Mouse (Mus musculus): Measurements from ENCODE around the gene Capn15. TPM values are rescaled to one million over a fixed set of nuclear protein-coding genes. Genes with fewer than 3 reads are reported as not detected.
A peak's percentile ranks its signal among the peaks of the same experiment; 100 is the strongest.

Capn15 gene
- total RNA-seq (2021) (1 to 10 TPM; 6.1 to 7.4 TPM), polyA plus RNA-seq (2012; rRNA removed) (15.1 and 15.5 TPM in 2 replicates)
- long read RNA-seq, full-length matches to known transcripts = 2 of 8 reads
- long read RNA-seq, partial matches to known transcripts = 1 of 8 reads
- long read RNA-seq, other reads (novel, unspliced or antisense) = 5 of 8 reads

DNA sequence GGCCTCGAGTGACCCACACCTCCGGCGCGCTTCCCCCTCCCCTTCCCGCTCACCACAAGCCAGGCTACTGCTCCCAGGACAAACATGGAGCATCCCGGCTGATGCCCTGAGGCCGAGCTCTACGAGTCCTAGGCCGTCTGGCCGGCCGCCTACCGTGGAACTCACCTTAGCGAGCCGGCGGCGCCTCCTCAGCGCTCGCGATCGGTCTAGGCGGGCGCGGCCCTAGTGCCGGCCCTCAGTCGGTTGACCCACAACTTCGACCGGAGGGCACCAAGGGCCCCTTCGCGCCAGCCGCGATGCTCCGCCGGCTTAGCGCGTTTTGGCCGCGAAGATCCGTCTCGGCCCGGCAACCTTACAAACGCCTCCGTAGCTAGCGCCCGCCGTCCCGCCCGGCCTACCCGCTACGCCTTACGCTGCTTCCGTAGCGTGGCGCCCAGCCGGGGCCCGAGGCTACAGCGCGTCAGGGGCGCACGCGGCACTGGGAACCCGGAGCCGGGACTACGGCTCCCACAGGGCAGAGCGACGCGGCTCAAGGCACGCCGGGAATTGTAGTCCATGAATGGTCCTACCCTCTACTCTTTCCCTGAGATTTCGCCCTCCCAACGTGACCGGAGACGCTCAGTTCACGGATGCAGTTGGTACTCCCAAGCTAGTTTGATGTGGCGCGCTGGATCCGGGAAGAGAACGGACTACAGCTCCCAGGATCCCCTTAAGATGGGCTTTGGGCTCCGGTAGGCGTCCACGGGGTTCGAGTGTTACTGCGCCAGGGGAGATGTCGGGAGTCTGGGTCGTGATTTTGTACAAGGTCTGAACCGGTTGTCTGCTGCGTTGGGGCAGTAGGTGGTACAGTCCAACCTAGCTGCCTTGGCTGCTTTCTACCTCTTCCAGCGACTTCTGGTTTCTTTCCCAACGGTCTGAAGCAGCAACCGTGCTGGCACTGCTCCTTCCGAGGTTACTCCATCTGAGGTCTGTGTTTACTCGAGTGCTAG, at the start of gene Capn15:
TSS of gene Capn15 (minus strand) at position 491 of the 989 bp plus-strand sequence.
- peak within 1 kb of the TSS; percentile 98 for H3K4me3 ChIP-seq
- peak; percentile 94 to 96 for DNase-seq
- H3K9ac ChIP-seq (ENCODE audit: low read depth, low read length) = peak within 1 kb of the TSS; percentile 83
- H3K27ac ChIP-seq = peak within 1 kb of the TSS; percentile 94
- WGBS = under 1% methylated on average over 91 of the region's 91 CpGs
- H3K36me3 ChIP-seq (ENCODE audit: control insufficient read depth, insufficient read depth, low read length) = no peaks in the 10 kb centered on the region
- peaks cover 8% of the 10 kb centered on the region for H3K4me1 ChIP-seq (ENCODE audit: control insufficient read depth, insufficient read depth, low read length)
- intact Hi-C loops (cut with DNase I) = loop anchor here (2.0 to 5.0 kb wide), 2 partner anchors 45 to 93 kb away; no protein-coding TSS in a partner anchor
- TF ChIP-seq POLR2A (IDR thresholded peaks at IDR 0.05; ENCODE audit: insufficient read depth, low read depth, low read length) (peak; percentile 72), CTCF (IDR thresholded peaks at IDR 0.05) (no peak)
- H3K79me2 ChIP-seq (replicated peaks; ENCODE audit: control insufficient read depth, insufficient read depth, low read length) = peaks cover 2% of the 10 kb centered on the region; the same call in 1 of the 2 replicates
- no peaks in the 10 kb centered on the region for H3K27me3 ChIP-seq (ENCODE audit: control insufficient read depth, insufficient read depth, low read length)

DNA sequence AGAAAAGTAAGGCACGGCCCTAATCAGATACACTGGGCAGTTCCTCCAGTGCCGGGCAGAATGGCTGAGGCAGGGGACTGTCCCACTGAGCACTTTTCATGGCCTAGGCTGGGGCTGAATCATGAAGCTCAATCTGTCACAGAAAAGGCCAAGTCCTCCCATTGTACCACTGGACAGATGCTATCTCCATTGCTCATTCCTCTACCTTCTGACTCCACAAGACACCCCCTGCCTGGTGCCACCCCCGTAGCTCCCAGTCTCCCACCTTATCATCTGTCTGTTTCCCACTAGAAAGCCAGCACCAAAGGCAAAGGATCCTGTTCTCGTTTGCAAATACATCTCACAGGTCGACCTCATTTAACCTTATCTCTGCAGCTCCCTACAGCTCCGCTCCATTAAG, 46.4 kb upstream of the Capn15 start:
- Histone ChIP-seq H3K9ac (ENCODE audit: low read depth, low read length) (no peak overlapping the region), H3K4me3 (no peak overlapping the region), H3K27me3 (ENCODE audit: control insufficient read depth, insufficient read depth, low read length) (no peaks in the 10 kb centered on the region), H3K79me2 (replicated peaks; ENCODE audit: control insufficient read depth, insufficient read depth, low read length) (no peaks in the 10 kb centered on the region), H3K27ac (no peak overlapping the region), H3K4me1 (ENCODE audit: control insufficient read depth, insufficient read depth, low read length) (no peaks in the 10 kb centered on the region; the same call in 1 of the 2 replicates), H3K36me3 (ENCODE audit: control insufficient read depth, insufficient read depth, low read length) (no peaks in the 10 kb centered on the region)
- 75% methylated on average over 6 of the region's 6 CpGs for WGBS
- DNase-seq = no peak
- intact Hi-C loops (cut with DNase I) = no loop called here
- TF ChIP-seq EP300 (IDR thresholded peaks at IDR 0.05; ENCODE audit: insufficient read depth, low read depth, low read length) = no peak
- TF ChIP-seq POLR2A (IDR thresholded peaks at IDR 0.05; ENCODE audit: insufficient read depth, low read depth, low read length) = no peak
- TF ChIP-seq CTCF (IDR thresholded peaks at IDR 0.05) = no peak

DNA sequence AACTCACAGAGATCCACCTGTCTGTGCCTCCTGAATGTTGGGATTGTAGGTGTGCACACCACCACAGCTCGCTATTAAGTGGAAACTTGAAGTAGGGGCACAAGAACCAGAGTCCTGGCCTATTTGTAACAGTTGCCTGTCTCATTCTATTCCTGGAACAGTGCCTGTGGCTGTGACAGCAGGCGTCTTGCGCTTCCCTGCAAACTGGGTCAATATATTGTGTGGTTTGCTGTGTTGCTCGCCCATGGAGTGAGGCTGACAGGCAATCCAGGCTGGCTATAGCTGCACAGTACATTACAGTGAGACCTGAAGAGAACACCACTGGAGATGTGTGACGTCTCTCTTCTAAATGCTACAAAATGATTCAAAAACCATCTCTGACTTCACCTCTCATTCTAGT, 46.0 kb upstream of the Capn15 start:
- no peaks in the 10 kb centered on the region for H3K79me2 ChIP-seq (replicated peaks; ENCODE audit: control insufficient read depth, insufficient read depth, low read length)
- intact Hi-C loops (cut with DNase I) = no loop called here

DNA sequence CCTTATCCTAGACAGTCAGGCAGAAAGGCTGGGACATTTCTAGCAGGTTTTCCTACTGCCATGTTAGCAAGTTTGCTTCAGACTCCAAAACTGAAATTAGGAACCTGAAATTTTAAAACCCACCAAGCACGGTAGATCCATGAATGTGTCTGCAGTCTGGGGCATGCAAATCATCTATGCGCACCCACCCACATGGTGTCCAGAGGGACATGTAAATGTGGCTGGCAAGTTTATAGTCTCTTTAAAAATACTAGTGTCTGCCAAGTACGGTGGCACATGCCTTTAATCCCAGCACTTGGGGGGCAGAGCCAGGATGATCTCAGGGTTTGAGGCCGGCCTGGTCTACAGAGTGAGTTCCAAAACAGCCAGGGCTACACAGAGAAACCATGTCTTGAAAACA, 42.7 kb upstream of the Capn15 start:
- Histone ChIP-seq H3K27me3 (ENCODE audit: control insufficient read depth, insufficient read depth, low read length) (no peaks in the 10 kb centered on the region), H3K4me1 (ENCODE audit: control insufficient read depth, insufficient read depth, low read length) (no peaks in the 10 kb centered on the region; the same call in 1 of the 2 replicates), H3K27ac (no peak overlapping the region), H3K9ac (ENCODE audit: low read depth, low read length) (no peak overlapping the region), H3K36me3 (ENCODE audit: control insufficient read depth, insufficient read depth, low read length) (no peaks in the 10 kb centered on the region), H3K4me3 (no peak overlapping the region), H3K79me2 (replicated peaks; ENCODE audit: control insufficient read depth, insufficient read depth, low read length) (no peaks in the 10 kb centered on the region)
- 75% methylated on average over 4 of the region's 4 CpGs for WGBS
- no peak for TF ChIP-seq POLR2A (IDR thresholded peaks at IDR 0.05; ENCODE audit: insufficient read depth, low read depth, low read length)
- TF ChIP-seq CTCF (IDR thresholded peaks at IDR 0.05) = no peak
- no peak for TF ChIP-seq EP300 (IDR thresholded peaks at IDR 0.05; ENCODE audit: insufficient read depth, low read depth, low read length)
- intact Hi-C loops (cut with DNase I) = no loop called here
- no peak for DNase-seq

More for the DNA sequence above, 46.0 kb upstream of the Capn15 start:
- Histone ChIP-seq H3K9ac (ENCODE audit: low read depth, low read length) (no peak overlapping the region), H3K27ac (no peak overlapping the region), H3K36me3 (ENCODE audit: control insufficient read depth, insufficient read depth, low read length) (no peaks in the 10 kb centered on the region), H3K4me1 (ENCODE audit: control insufficient read depth, insufficient read depth, low read length) (no peaks in the 10 kb centered on the region; the same call in 1 of the 2 replicates), H3K27me3 (ENCODE audit: control insufficient read depth, insufficient read depth, low read length) (no peaks in the 10 kb centered on the region), H3K4me3 (no peak overlapping the region)
- no peak for TF ChIP-seq CTCF (IDR thresholded peaks at IDR 0.05)
- WGBS = 82% methylated on average over 5 of the region's 5 CpGs
- DNase-seq = no peak

DNA sequence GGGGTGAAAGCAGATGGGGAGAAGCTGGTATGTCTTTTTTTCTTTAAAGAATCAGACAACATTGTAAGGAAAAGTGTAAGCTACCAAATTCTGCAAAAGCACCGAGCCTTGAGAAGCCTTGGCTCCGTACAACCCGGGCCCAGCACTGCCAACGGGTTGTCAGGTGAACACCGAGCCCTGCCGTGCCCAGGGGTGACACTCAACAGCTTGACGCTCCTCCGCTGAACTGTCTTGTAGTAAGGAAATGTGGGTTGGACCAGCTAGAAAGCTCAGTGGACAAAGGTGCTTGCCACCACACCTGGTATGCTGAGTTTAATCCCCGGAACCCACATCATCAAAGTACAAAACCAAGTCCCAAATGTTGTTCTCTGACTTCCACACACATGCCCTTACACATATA, 39.1 kb upstream of the Capn15 start:
- no peak for TF ChIP-seq EP300 (IDR thresholded peaks at IDR 0.05; ENCODE audit: insufficient read depth, low read depth, low read length)
- TF ChIP-seq CTCF (IDR thresholded peaks at IDR 0.05) = no peak
- TF ChIP-seq POLR2A (IDR thresholded peaks at IDR 0.05; ENCODE audit: insufficient read depth, low read depth, low read length) = no peak
- 94% methylated on average over 9 of the region's 9 CpGs for WGBS
- intact Hi-C loops (cut with DNase I) = no loop called here

DNA sequence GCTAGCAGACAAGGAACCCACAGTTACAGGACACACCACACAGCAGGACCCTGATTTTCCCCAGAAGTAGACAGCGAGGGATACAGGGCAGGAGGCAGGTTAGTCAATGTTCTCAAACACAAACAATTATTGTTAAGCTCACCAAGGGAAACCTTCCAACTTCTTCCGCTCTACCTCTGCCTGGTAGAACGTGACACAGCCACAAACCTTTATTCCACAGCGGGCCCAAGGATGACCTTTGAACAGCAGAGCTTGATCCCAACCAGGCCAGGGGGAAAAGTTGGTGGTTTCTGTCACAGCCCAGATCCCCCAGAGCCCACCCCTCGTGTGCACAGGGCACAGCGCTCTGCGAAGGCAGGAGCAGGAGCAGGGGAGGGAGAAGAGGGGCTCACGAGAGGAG, 38.4 kb upstream of the Capn15 start:
- H3K9ac ChIP-seq (ENCODE audit: low read depth, low read length) = no peak overlapping the region
- no peak overlapping the region for H3K27ac ChIP-seq
- no peaks in the 10 kb centered on the region for H3K79me2 ChIP-seq (replicated peaks; ENCODE audit: control insufficient read depth, insufficient read depth, low read length)
- H3K4me1 ChIP-seq (ENCODE audit: control insufficient read depth, insufficient read depth, low read length) = no peaks in the 10 kb centered on the region; the same call in 1 of the 2 replicates
- H3K36me3 ChIP-seq (ENCODE audit: control insufficient read depth, insufficient read depth, low read length) = no peaks in the 10 kb centered on the region
- intact Hi-C loops (cut with DNase I) = no loop called here
- H3K27me3 ChIP-seq (ENCODE audit: control insufficient read depth, insufficient read depth, low read length) = no peaks in the 10 kb centered on the region
- no peak overlapping the region for H3K4me3 ChIP-seq
- no peak for DNase-seq
- TF ChIP-seq CTCF (IDR thresholded peaks at IDR 0.05) = no peak
- no peak for TF ChIP-seq EP300 (IDR thresholded peaks at IDR 0.05; ENCODE audit: insufficient read depth, low read depth, low read length)
- TF ChIP-seq POLR2A (IDR thresholded peaks at IDR 0.05; ENCODE audit: insufficient read depth, low read depth, low read length) = no peak
- WGBS = 95% methylated on average over 8 of the region's 8 CpGs

More for the DNA sequence above, 39.1 kb upstream of the Capn15 start:
- Histone ChIP-seq H3K4me3 (no peak overlapping the region), H3K27me3 (ENCODE audit: control insufficient read depth, insufficient read depth, low read length) (no peaks in the 10 kb centered on the region), H3K4me1 (ENCODE audit: control insufficient read depth, insufficient read depth, low read length) (no peaks in the 10 kb centered on the region; the same call in 1 of the 2 replicates), H3K27ac (no peak overlapping the region), H3K36me3 (ENCODE audit: control insufficient read depth, insufficient read depth, low read length) (no peaks in the 10 kb centered on the region), H3K79me2 (replicated peaks; ENCODE audit: control insufficient read depth, insufficient read depth, low read length) (no peaks in the 10 kb centered on the region), H3K9ac (ENCODE audit: low read depth, low read length) (no peak overlapping the region)
- no peak for DNase-seq

All from heart, adult 2 months (tissue).